Mouse (Mus musculus) cerebellum, adult 11 months (tissue): ENCODE results near the gene Usp13.

Source experiments
- DNase-seq: peaks from one replicate; pipeline ENCODE4 v3.0.0; 2022

The Usp13 gene

DNA sequence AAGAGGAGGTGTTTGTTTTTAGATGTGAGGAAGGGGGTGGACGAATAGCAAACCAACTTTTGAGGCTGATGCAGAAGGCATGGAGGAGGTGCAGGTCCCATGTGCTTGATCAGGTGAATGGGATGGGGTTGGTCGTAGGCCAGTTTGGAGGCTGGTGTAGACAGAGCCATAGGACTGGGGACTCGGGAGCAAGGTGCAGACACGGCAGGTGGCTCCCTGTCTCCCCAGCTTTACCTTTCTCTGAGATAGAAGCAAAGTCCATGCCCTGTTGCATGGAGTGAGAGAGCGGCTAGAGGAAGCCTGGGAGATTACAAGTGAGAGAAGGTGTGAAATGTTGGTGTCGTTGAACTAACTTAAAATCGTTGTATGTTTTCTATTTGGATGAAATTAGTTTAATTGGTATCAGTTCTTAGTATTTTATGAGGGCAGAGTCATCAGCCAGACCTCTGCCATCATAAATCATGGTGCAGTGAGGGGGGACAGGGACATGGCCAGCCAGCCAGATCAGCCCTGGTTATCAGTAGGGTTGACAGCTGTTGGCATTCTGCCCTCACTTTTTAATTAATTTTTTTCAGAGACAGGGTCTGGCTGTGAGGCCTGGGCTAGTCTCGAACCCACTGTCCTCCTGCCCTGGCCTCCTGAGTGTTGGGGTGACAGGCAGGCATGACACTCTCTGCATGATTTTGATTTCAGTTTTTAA, 122.6 kb downstream of the Usp13 start:
- DNase-seq: no peak

DNA sequence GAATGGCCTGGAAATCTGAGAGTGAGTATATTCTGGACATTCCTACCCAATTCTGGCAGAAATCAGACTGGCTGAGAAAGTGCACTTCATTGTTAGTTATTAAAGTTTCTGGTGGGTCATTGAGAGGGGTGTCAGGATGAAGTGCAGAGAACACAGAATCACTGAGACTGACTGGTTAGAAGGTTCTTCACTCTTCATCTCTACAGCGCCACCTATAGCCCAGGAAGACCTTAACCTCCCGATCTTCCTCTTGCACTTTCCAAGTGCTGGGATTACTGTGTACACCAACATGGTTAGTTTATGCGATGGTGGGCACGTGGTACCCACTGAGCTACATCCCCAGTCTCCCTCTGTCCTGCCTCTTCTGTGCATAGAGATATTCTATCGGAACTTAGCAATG, 130.1 kb downstream of the Usp13 start:
- no peak for DNase-seq

DNA sequence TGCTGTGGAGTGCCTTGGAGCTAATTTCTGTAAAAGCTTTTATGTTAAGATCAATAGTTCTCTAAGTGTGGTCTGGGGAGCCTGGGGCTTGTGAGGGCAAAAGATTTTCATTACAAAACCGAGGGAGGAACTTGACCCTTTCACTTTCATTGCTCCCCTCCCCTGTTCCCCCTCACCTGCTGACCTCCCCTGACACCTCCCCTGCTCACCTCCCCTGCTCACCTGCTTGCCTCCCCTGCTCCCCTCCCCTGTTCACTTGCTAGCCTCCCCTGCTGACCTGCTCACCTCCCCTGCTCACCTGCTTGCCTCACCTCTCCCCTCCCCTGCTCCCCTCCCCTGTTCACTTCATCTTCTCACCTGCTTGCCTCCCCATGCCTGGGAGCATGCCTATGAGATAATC, 134.0 kb downstream of the Usp13 start:
- no peak for DNase-seq

DNA sequence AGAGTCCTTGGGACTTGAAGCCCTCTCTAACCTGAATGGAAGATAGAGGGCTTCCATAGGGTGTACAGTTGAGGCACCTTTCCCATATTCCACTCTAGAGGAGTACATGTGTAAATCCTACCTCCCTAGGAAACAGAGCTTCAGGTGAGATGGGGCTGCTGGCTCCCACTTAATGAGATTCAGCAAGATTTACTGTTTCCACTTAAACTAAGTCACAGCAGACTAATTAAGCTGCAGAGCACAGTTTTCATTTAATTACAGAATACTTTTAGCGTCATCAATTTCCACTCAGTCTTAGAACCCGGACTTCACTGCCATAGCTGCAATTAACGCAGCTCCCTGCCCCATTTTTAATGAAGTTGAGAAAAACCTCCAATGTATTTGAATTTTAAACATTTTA, 144.1 kb downstream of the Usp13 start:
- no peak for DNase-seq

DNA sequence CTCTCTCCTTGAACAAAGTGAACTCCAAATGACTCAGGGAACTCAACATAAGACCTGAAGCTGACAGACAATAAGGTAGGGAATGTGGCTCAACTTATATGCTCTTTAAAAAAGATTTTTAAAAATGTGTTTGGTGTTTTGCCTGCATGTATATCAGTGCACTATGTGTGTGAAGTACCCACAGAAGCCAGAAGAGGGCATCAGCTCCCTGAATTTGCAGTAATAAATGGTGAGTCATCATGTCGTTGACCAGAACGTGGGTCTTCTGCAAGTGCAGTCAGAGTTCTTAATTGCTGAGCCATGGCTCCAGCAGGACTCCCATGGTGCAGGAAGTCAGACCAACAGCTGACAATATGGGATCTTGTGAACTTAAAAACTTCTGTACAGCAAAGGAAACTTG, 148.2 kb downstream of the Usp13 start:
- DNase-seq: no peak

DNA sequence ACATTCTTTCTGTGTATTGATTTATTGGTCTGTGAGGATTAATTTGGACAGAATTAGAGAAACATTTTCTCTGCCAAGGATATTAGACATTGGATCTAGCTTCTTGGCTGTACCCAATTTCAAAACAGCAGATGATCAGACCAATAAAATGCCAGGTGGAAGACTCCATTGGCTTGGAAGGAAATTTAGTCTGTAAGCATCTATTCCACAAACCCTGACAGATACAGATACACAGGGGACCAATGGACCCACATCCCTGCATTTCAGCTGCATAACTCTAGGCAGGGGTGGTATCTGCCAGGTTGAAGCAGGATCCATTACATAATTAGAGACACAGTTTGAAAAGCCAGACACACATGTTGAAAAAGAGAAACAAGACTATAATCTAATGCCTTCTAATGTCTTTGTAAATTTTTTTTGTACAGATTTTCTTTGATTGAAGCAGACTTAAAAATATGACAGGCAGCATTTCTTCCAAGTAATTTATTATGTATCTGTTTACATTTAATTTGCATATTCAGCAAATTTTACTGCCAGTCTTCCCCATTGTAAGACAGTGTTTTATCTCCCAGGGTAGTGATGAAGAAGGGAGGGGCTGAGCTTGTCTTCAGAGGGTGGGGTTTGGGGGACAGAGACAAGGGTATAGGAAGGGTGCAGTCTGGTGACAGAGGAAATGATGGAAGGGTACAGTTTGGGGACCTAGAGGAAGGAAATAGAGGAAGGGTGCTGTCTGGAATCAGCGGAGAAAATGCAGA, 151.5 kb downstream of the Usp13 start:
- no peak for DNase-seq

DNA sequence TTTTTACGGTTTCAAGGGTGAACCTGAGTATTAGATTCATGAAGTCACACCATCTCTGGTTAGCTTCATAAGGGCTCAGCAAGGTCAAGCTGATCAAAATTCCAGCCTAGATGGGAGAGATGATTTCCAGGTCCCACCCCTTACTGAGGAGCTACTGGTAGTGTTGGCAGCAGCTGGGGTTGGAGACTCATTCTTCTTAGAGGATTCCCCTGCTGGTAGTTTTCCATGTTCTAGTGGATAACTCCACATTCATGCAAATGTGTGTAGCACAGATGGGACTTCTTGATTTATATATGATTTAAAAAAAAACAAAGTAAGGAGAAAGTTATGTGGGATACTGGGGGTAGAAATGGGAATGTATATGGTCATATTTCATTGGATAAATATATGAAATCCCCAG, 152.9 kb downstream of the Usp13 start:
- no peak for DNase-seq

DNA sequence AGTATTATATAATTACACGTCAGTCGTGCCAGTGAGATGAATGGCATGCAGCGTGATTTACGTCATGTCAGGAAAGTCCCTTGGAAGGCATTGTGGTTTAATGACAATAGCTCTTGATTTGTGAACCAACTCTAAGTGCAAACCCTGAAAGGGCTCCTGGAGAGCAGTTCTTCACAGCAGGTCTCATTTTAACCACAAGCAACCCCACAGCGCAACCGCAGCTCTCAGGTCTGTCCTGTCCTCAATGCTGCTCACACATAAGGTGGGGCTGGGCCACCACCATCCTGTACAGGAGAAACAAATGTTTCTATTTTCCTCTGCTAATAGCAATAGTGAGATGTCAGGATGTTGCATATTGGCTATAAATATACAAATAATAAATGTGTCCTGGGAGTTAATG, 161.9 kb downstream of the Usp13 start:
- no peak for DNase-seq

DNA sequence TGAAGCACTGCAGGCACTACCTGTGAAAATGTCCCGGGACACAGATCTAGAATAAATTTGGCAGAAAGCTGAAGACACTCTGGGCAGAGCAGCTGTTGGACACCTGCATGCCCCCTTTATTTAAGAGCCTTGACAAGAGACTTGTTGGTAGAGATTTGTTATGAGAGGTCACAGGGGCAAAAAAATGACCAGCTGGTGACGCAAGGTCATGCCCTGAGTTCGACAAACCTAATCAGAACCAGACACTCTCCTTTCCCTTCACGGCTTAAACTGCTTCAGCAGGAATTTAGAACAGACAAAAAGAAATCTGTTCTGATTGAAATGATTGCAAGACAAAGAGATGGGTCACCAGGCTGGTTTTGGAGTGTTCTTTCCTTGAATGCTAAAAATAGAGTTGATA, 162.6 kb downstream of the Usp13 start:
- no peak for DNase-seq

DNA sequence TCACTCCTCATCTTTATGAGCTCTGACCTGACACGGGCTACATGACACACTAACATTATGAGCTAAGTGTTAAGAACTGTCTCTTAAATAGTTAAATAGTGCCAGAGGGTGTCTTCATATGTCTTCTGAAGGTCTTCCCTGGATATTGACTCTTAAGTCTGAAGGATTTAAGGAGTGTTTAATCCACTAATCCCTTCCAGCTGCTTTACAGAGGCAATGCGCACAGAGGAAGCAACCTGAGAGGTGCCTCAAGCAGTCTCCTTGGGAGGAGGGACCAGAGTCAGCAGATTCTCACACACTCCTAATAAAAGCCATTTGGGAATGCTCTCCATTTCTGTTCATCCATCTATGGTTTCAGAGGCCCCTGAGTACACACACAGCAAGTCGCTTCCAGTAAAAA, 167.8 kb downstream of the Usp13 start:
- DNase-seq: no peak
